Mouse (Mus musculus) limb, embryonic 11.5 days (tissue): ENCODE results near the gene Rps29. TPM values are rescaled to one million over a fixed set of nuclear protein-coding genes. Genes with fewer than 3 reads are reported as not detected.
A peak's percentile ranks its signal among the peaks of the same experiment; 100 is the strongest.
"Not testable (repeated sequence)": the region's sequence is repeated elsewhere in the genome, so short reads cannot be mapped to it uniquely, and the experiment has no call there.

Experiments
- ATAC-seq: fragments of 200-750 bp; cut with Nextera tagmentation; 2 replicates; pipeline ENCODE4 v1.8.0; 2017; ENCODE audit warnings: low read depth; ENCODE audit not compliant: insufficient number of reproducible peaks, low FRiP score, low TSS enrichment
- DNase-seq: peaks from one replicate; pipeline ENCODE4 v3.0.0-alpha.2; 2015; ENCODE audit warnings: low spot score
- H3K27ac ChIP-seq: fragments of 300-500 bp; sonication (generic); replicated peaks from 2 replicates; pipeline ENCODE4 v1.5.1; 2014; ENCODE audit warnings: low read depth, mild to moderate bottlenecking, low read length
- H3K27me3 ChIP-seq: fragments of 300-500 bp; sonication (generic); 2 replicates; pipeline ENCODE4 v1.6.1; 2014; ENCODE audit warnings: mild to moderate bottlenecking, low read length, mixed read lengths; ENCODE audit not compliant: control insufficient read depth, insufficient read depth
- H3K36me3 ChIP-seq: fragments of 300-500 bp; sonication (generic); 2 replicates; pipeline ENCODE4 v1.6.1; 2014; ENCODE audit warnings: mild to moderate bottlenecking, low read length, moderate library complexity, mixed read lengths; ENCODE audit not compliant: control insufficient read depth, insufficient read depth
- H3K4me1 ChIP-seq: fragments of 300-500 bp; sonication (generic); 2 replicates; pipeline ENCODE4 v1.6.1; 2014; ENCODE audit warnings: low read length, mixed read lengths; ENCODE audit not compliant: control insufficient read depth, insufficient read depth
- H3K4me2 ChIP-seq: fragments of 300-500 bp; sonication (generic); 2 replicates; pipeline ENCODE4 v1.6.1; 2014; ENCODE audit warnings: low read depth, mild to moderate bottlenecking, moderate library complexity; ENCODE audit not compliant: severe bottlenecking
- H3K4me3 ChIP-seq: fragments of 300-500 bp; sonication (generic); 2 replicates; pipeline ENCODE4 v1.5.1; 2014; ENCODE audit warnings: low read depth, low read length
- H3K9ac ChIP-seq: fragments of 300-500 bp; sonication (generic); 2 replicates; pipeline ENCODE4 v1.6.1; 2014; ENCODE audit warnings: mild to moderate bottlenecking, low read length
- H3K9me3 ChIP-seq: fragments of 300-500 bp; sonication (generic); 2 replicates; pipeline ENCODE4 v1.6.1; 2016; ENCODE audit warnings: low read length; ENCODE audit not compliant: control insufficient read depth
- WGBS: fragments of 180-500 bp; shearing (Covaris S2); extraction: QIAGEN DNeasy Blood & Tissue Kit; methylation state at CpG from one replicate; pipeline ENCODE4 v1.1.7; 2014; 5-methylcytosine and 5-hydroxymethylcytosine counted together
- polyA plus RNA-seq: library from polyadenylated mRNA; unstranded; fragments of >200 nt; fragmentation: Nextera tagmentation; extraction: Ambion mirVana; gene quantifications from 2 replicates; pipeline ENCODE4 v1.2.1, GENCODE M21; 2014

The Rps29 gene
- polyA plus RNA-seq, 1 experiment from 2014 or later, result 1,587 TPM

DNA sequence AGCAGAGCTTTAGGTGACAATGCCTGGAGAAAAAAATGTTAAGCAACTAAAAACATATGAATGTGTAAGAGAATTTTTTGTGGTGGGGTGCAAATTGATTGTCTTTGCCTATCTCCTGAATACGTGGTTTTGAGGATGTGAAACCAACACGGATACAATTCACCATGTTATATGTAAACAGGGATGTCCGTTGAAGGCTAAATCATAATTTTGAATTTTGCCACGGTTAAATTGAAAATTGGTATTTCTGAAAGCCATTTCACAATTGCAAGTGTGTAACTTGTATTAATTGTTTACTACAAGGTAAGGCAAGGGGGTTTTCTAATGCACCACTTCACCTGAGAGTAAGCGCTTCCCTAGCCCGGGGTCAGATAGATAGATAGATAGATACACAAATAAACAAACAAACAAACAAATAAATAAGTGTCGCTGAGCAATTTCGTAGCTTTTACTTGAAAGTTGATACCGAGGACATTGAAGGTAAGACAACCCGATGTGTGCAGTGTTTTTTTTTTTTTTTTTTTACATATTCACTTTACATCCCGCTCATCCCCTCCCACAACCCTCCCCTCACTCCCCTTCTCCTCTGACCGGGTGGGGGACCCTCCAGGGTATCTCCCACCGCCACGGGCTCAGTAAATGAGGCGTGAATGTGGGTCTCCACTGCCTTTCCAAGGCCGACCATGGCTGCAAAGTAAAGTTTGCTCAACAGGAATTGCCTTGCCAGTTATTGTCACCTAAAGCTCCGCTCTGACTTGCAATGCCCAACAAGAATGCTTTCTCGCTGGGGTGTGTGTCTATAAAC, 8.9 kb upstream of the Rps29 start:
- 9% methylated on average over 18 of the region's 18 CpGs for WGBS
- no peaks in the 10 kb centered on the region for H3K36me3 ChIP-seq

DNA sequence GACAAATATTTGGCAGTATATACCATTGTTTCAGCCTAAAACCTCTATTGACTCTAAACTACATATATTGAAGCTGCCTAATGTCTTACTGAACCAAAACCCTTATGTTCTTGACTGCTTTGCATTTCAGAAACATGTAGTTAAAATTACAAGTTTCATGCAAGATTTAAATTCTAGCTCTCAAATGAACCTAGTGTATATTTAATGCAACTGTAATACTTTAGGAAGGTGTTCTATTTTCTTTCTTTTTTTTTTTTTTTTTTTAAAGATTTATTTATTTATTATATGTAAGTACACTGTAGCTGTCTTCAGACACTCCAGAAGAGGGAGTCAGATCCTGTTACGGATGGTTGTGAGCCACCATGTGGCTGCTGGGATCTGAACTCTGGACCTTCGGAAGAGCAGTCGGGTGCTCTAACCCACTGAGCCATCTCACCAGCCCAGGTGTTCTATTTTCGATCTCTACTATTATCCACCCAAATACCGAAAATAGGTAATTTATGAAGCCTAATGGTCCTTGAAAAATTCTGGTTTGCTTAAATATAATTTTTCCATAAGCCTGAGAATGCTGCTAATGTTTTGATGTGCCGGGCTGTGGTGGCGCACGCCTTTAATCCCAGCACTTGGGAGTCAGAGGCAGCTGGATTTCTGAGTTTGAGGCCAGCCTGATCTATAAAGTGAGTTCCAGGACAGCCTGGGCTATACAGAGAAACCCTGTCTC, 8.0 kb upstream of the Rps29 start:
- not testable (repeated sequence) for DNase-seq, H3K9me3 ChIP-seq
- 69% methylated on average over 8 of the region's 8 CpGs for WGBS

More for the DNA sequence above, 8.9 kb upstream of the Rps29 start:
- Histone ChIP-seq H3K27ac (no peak overlapping the region; the same call in 1 of the 2 replicates), H3K9ac (peak overlapping the region; percentile 68), H3K4me2 (peak overlapping the region; percentile 90), H3K4me1 (no peaks in the 10 kb centered on the region), H3K9me3 (no peaks in the 10 kb centered on the region), H3K4me3 (peak overlapping the region; percentile 86), H3K27me3 (no peaks in the 10 kb centered on the region)
- ATAC-seq (peak; percentile 37), DNase-seq (no peak)

DNA sequence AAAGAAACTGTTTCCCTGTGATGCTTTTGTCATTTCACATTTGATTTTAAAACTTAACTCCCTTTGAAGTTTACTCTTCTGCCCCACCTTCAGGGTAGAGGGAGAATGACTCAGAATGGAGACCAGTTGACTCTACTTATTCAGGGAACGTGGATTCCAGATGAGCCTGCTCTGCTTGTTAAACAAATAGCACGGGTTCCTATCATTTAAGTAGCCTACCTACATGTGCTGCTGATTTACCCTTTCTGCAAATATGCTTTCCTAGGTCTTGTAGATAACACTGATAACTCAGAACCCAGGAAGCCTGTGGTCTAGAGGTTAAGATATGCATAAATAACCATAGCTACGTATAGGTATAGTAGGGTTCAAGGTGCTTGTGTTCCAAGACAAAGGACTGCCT, 5.9 kb upstream of the Rps29 start:
- no peaks in the 10 kb centered on the region for H3K9me3 ChIP-seq
- ATAC-seq (no peak), DNase-seq (no peak)
- 58% methylated on average over 3 of the region's 3 CpGs for whole genome bisulfite sequencing
- H3K27ac ChIP-seq, result no peak overlapping the region
- no peaks in the 10 kb centered on the region for H3K27me3 ChIP-seq
- no peak overlapping the region for H3K4me2 ChIP-seq
- H3K4me3 ChIP-seq, result no peak overlapping the region
- no peaks in the 10 kb centered on the region for H3K36me3 ChIP-seq
- no peaks in the 10 kb centered on the region for H3K4me1 ChIP-seq
- H3K9ac ChIP-seq, result no peak overlapping the region

More for the DNA sequence above, 8.0 kb upstream of the Rps29 start:
- ATAC-seq, H3K4me1 ChIP-seq, H3K27me3 ChIP-seq, H3K9ac ChIP-seq, H3K27ac ChIP-seq, H3K4me2 ChIP-seq, H3K36me3 ChIP-seq, H3K4me3 ChIP-seq: not testable (repeated sequence)

DNA sequence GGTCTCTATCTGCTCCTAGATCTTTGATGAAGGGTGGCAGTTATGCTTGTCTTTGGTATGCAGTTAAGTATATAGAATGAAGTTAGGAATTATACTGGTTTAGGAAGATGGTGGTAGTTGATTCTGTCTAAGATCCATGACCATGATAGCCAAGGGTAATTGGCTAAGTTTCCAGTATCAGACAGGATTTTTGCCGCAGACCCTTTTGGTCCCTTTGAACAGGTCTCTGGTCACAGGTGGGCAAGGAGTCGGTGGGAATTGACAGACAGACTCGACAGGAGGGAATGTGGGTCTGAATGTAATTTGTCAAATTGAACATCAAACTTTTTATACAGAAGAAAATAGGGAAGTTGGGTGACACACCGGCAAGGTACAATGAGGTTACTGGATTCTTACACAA, 4.6 kb upstream of the Rps29 start:
- WGBS, result 84% methylated on average over 4 of the region's 4 CpGs
- H3K27ac ChIP-seq, H3K4me1 ChIP-seq, H3K4me3 ChIP-seq, H3K9me3 ChIP-seq, ATAC-seq, DNase-seq, H3K27me3 ChIP-seq, H3K36me3 ChIP-seq, H3K4me2 ChIP-seq, H3K9ac ChIP-seq: not testable (repeated sequence)

DNA sequence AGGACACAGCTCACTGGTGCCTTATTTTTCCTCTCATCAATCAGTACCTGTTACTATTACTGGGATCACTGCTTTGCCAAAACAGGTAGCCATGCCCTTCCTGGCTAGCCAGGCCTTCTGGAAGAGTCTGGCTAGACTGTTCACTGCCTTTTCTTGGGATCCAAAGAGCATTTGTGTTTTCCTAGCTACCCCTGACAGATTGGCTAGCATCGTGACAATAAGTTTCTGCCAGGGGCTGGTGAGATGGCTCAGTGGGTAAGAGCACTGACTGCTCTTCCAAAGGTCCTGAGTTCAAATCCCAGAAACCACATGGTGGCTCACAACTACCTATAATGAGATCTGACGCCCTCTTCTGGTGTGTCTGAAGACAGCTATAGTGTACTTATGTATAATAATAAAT, 1.7 kb upstream of the Rps29 start:
- H3K9me3 ChIP-seq, H3K27me3 ChIP-seq, ATAC-seq, H3K27ac ChIP-seq, H3K36me3 ChIP-seq, H3K4me3 ChIP-seq, H3K9ac ChIP-seq, H3K4me1 ChIP-seq, H3K4me2 ChIP-seq, DNase-seq: not testable (repeated sequence)
- 73% methylated on average over 2 of the region's 2 CpGs for WGBS

DNA sequence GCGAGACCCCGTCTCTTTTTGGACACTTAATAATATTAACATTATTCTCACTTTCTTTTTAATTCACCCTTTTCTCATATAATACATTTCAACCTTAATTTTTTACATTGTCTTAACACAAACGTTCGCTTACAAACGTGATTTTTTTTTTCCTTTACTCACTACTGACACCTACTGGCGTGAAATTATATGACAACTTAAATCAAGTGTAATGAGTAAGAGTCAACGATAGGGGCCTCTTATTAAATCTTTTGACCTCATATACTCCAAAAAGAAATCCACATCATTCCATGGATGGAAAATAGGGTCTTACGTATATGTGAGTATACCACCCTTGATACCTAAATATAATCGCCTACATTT, 573 bp upstream of the Rps29 start:
- 6% methylated on average over 9 of the region's 9 CpGs for WGBS

DNA sequence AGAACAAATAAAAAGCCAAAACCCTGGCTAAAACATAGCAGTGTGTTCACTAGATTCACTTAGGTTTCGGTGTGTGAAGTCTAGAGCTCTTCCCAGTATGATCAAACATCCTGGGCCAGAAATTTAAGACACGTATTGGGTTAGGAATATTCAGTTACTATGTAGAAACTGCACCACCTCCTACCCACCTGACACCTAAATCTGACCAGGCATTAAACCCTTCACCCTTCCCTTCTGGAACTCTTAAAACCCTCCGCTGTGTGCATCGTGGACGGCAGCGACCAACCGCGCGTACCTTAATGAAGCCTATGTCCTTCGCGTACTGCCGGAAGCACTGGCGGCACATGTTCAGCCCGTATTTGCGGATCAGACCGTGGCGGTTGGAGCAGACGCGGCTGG, 621 bp downstream of the Rps29 start:
- peaks cover 3% of the 10 kb centered on the region; the same call in 1 of the 2 replicates for H3K36me3 ChIP-seq
- peak overlapping the region; percentile 77 for H3K4me3 ChIP-seq
- peak overlapping the region; percentile 90 for H3K27ac ChIP-seq
- ATAC-seq, result no peak
- H3K9ac ChIP-seq, result peak overlapping the region; percentile 93
- H3K27me3 ChIP-seq, result no peaks in the 10 kb centered on the region
- WGBS, result under 1% methylated on average over 19 of the region's 19 CpGs
- H3K9me3 ChIP-seq, result no peaks in the 10 kb centered on the region
- no peaks in the 10 kb centered on the region for H3K4me1 ChIP-seq
- peak overlapping the region; percentile 68 for H3K4me2 ChIP-seq
- no peak for DNase-seq

More for the DNA sequence above, 573 bp upstream of the Rps29 start:
- peaks cover 3% of the 10 kb centered on the region; the same call in 1 of the 2 replicates for H3K36me3 ChIP-seq
- H3K9ac ChIP-seq, result no peak overlapping the region
- H3K4me1 ChIP-seq, result no peaks in the 10 kb centered on the region
- no peaks in the 10 kb centered on the region for H3K27me3 ChIP-seq
- no peak overlapping the region for H3K27ac ChIP-seq
- DNase-seq (no peak), ATAC-seq (no peak)
- H3K4me2 ChIP-seq, result no peak overlapping the region
- no peaks in the 10 kb centered on the region for H3K9me3 ChIP-seq
- H3K4me3 ChIP-seq, result no peak overlapping the region

DNA sequence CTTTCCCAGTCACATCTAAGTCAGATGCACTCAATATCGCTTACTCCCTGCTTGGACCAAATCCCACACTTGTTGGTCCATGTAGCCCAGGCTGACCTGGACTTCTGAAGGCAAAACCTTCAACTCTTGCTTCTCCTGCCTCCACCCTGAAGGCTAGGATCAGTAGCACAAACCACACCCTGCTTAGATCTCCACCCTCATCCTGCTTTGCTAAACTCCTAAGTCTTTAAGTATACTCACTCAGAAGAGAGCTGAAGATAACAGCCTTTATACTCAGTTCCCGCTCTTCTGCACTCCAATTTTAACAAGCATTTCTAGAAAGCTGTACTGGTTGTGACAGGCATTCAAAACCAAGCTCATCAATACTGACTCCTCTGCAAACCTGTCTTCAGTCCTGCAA, 1.9 kb downstream of the Rps29 start:
- no peak overlapping the region for H3K4me3 ChIP-seq
- DNase-seq (no peak), ATAC-seq (no peak)
- no peak overlapping the region for H3K4me2 ChIP-seq
- no peak overlapping the region for H3K9ac ChIP-seq
- no peak overlapping the region for H3K27ac ChIP-seq
- no peaks in the 10 kb centered on the region for H3K27me3 ChIP-seq
- H3K36me3 ChIP-seq, result peaks cover 3% of the 10 kb centered on the region; the same call in 1 of the 2 replicates
- WGBS, result 96% methylated on average over 2 of the region's 2 CpGs
- H3K9me3 ChIP-seq, result no peaks in the 10 kb centered on the region
- no peaks in the 10 kb centered on the region for H3K4me1 ChIP-seq
